Mouse (Mus musculus) limb, embryonic 14.5 days (tissue): ENCODE measurements around the gene Sppl3. TPM values are rescaled to one million over a fixed set of nuclear protein-coding genes. Genes with fewer than 3 reads are reported as not detected.

Source experiments
- ATAC-seq: fragments of 200-750 bp; cut with Nextera tagmentation; 2 replicates; pipeline ENCODE4 v1.8.0; 2017; ENCODE audit warnings: low read depth, moderate number of reproducible peaks, moderate TSS enrichment; ENCODE audit not compliant: low FRiP score
- DNase-seq: peaks from one replicate; pipeline ENCODE4 v3.0.0-alpha.2; 2015; ENCODE audit warnings: low spot score
- H3K27ac ChIP-seq: fragments of 300-500 bp; sonication (generic); replicated peaks from 2 replicates; pipeline ENCODE4 v1.5.1; 2014; ENCODE audit warnings: low read depth, mild to moderate bottlenecking, low read length, moderate library complexity, mixed read lengths
- H3K27me3 ChIP-seq: fragments of 300-500 bp; sonication (generic); 2 replicates; pipeline ENCODE4 v1.6.1; 2014; ENCODE audit warnings: low read length, mixed read lengths; ENCODE audit not compliant: control insufficient read depth, insufficient read depth
- H3K36me3 ChIP-seq: fragments of 300-500 bp; sonication (generic); 2 replicates; pipeline ENCODE4 v1.6.1; 2014; ENCODE audit warnings: mild to moderate bottlenecking, low read length, moderate library complexity, mixed read lengths; ENCODE audit not compliant: control insufficient read depth, insufficient read depth
- H3K4me1 ChIP-seq: fragments of 300-500 bp; sonication (generic); 2 replicates; pipeline ENCODE4 v1.6.1; 2014; ENCODE audit warnings: antibody characterized with exemption, low read length, mixed read lengths; ENCODE audit not compliant: control insufficient read depth, insufficient read depth
- H3K4me2 ChIP-seq: fragments of 300-500 bp; sonication (generic); replicated peaks from 2 replicates; pipeline ENCODE4 v1.6.1; 2014; ENCODE audit warnings: low read depth, mild to moderate bottlenecking, low read length, moderate library complexity; ENCODE audit not compliant: severe bottlenecking
- H3K4me3 ChIP-seq: fragments of 300-500 bp; sonication (generic); replicated peaks from 2 replicates; pipeline ENCODE4 v1.5.1; 2014; ENCODE audit warnings: low read length
- H3K9ac ChIP-seq: fragments of 300-500 bp; sonication (generic); 2 replicates; pipeline ENCODE4 v1.6.1; 2014; ENCODE audit warnings: mild to moderate bottlenecking, low read depth, low read length, moderate library complexity; ENCODE audit not compliant: severe bottlenecking
- H3K9me3 ChIP-seq: fragments of 300-500 bp; sonication (generic); 2 replicates; pipeline ENCODE4 v1.6.1; 2016; ENCODE audit warnings: low read length; ENCODE audit not compliant: control insufficient read depth
- POLR2A ChIP-seq: fragments of 200-500 bp; IDR thresholded peaks from 2 replicates; pipeline ENCODE4 v1.8.0; 2012; ENCODE audit warnings: inconsistent platforms, mild to moderate bottlenecking, moderate library complexity, borderline replicate concordance; ENCODE audit not compliant: insufficient read depth, insufficient read length; ENCODE audit errors: extremely low read depth
- WGBS: fragments of 180-500 bp; shearing (Covaris S2); extraction: QIAGEN DNeasy Blood & Tissue Kit; methylation state at CpG from one replicate; pipeline ENCODE4 v1.1.7; 2014; 5-methylcytosine and 5-hydroxymethylcytosine counted together
- polyA plus RNA-seq, 2 experiments: library from polyadenylated mRNA; depleted of rRNA in 1 of 2; stranded (reverse) in 1 of 2; unstranded in 1 of 2; fragments of >200 nt; fragmentation: Nextera tagmentation in 1 of 2; extraction: Ambion mirVana in 1 of 2; gene quantifications; 2 replicates each; pipeline versions ENCODE4 v1.2.1 to v1.2.3; 2012 to 2014

The Sppl3 gene
- polyA plus RNA-seq, 2 experiments: 42.7 to 100 TPM

DNA sequence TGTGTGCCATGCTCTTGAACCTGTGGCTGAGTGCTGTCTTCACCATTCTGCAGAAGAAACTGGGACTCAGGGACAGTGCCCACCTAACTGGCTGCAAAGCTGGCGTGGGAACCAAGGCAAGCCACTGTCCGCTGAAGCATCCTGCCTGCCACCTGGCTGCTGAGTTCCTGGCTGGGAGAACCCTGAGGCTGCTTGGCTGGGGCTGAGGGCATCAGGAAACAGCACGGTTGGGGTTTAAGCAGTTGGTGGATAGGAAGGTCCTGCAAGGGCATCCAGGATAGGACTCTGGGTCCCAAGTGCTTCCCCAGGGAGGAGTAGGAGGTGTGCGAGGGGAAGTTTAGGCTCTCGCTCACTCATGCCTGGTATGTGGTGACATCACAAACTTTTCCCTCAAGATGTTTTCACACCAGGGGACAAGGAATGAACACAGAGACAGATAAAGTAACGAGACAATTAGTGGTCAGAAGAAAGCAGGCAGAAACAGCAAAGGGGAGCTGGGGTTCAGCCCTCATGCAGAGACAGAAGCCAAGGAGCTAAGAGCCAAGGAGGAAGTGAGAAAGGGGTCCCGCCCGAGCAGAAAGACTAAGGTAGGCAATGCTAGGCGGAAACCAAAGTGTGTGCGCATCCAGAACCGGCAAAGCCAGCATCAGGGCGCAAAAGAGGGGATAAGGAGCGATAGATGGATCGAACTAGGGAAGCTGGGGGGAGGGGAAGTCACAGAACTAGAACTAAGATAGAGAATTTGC lies 43.2 kb upstream of the Sppl3 start:
- 37% methylated on average over 14 of the region's 14 CpGs for WGBS
- Histone ChIP-seq H3K4me1 (no peaks in the 10 kb centered on the region), H3K27me3 (no peaks in the 10 kb centered on the region)

GRCm38 (mm10) chr5:114968651-114969050 lies 42.3 kb upstream of the Sppl3 start:
- H3K36me3 ChIP-seq: no peaks in the 10 kb centered on the region
- H3K9me3 ChIP-seq: no peaks in the 10 kb centered on the region
- WGBS: 25% methylated on average over 7 of the region's 7 CpGs
- no peak overlapping the region for H3K4me3 ChIP-seq
- no peak for ATAC-seq
- no peak for DNase-seq
- H3K27me3 ChIP-seq: no peaks in the 10 kb centered on the region
- no peak overlapping the region for H3K4me2 ChIP-seq
- TF ChIP-seq POLR2A: no peak
- no peak overlapping the region for H3K27ac ChIP-seq
- H3K4me1 ChIP-seq: no peaks in the 10 kb centered on the region
- H3K9ac ChIP-seq: no peak overlapping the region

More for the DNA sequence above, 43.2 kb upstream of the Sppl3 start:
- ATAC-seq: no peak
- Histone ChIP-seq H3K27ac (no peak overlapping the region), H3K9me3 (no peaks in the 10 kb centered on the region), H3K9ac (no peak overlapping the region), H3K4me2 (no peak overlapping the region), H3K36me3 (no peaks in the 10 kb centered on the region), H3K4me3 (no peak overlapping the region)
- no peak for DNase-seq
- no peak for TF ChIP-seq POLR2A

- DNase-seq: no peak
- H3K4me3 ChIP-seq: no peak overlapping the region
- WGBS: 20% methylated on average over 4 of the region's 4 CpGs
- H3K27ac ChIP-seq: no peak overlapping the region
- no peak overlapping the region for H3K9ac ChIP-seq
- TF ChIP-seq POLR2A: no peak
- H3K27me3 ChIP-seq: no peaks in the 10 kb centered on the region
- no peaks in the 10 kb centered on the region for H3K36me3 ChIP-seq
- H3K9me3 ChIP-seq: no peaks in the 10 kb centered on the region
- no peaks in the 10 kb centered on the region for H3K4me1 ChIP-seq
- H3K4me2 ChIP-seq: no peak overlapping the region
- ATAC-seq: no peak
These were observed 41.9 kb upstream of the Sppl3 start for GRCm38 (mm10) chr5:114969064-114969463.

DNA sequence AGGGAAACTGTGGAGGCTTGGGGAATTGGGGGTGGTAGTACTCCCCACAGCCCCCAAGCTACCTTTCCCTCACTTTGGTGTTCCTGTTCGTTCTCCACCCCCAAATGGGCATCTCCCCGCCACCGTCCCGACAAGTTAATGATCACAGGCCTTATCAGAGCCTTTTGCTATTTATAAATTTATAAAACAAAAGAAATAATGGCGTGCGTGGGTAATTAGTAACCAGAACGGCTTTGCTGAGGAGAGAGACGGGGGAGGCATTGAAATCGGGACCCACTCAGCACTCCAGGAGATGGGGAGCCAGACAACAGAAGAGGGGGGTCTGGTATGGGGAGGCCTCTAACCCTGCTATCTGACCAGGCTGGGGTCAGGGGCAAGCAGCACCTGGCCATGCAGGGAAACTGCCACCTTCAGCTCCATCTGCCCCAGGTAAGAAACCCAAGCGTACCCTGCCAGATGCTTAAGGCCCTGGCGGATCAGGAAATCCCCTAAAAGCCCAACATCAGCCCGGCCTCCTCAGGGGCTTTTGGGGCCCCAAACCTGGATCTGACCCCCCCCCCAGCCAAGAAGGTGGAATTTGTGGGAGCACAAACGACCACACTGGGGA lies 41.2 kb upstream of the Sppl3 start:
- 59% methylated on average over 13 of the region's 13 CpGs for WGBS
- TF ChIP-seq POLR2A: no peak
- Histone ChIP-seq H3K36me3 (no peaks in the 10 kb centered on the region), H3K9me3 (no peaks in the 10 kb centered on the region), H3K4me2 (no peak overlapping the region), H3K27me3 (no peaks in the 10 kb centered on the region), H3K9ac (no peak overlapping the region), H3K4me3 (no peak overlapping the region), H3K4me1 (no peaks in the 10 kb centered on the region), H3K27ac (no peak overlapping the region)
- DNase-seq (no peak), ATAC-seq (no peak)

DNA sequence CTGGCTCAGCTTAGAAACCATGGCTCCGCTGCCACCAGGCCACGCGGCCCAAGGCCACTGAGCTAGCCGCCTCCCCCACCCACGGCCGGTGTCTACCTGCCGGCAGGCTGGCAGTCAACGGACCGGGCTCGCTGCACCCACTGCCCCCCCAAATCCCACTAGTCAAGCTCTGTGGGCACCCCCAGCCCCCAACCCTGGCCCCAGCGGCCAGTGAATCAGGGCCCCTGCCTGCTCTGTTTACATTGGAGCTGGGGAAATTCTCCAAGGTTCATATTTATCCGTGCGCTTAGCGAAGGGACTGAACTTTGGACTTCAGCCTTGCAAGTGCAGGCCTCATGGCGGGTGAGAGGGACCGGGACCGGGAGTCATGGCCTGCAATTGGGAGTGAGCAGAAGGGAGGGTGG lies 40.1 kb upstream of the Sppl3 start, which contains the start of gene Hnf1a:
TSS of gene Hnf1a (minus strand) at position 271 of the 404 bp plus-strand sequence.
- no peaks in the 10 kb centered on the region for H3K36me3 ChIP-seq
- no peaks in the 10 kb centered on the region for H3K4me1 ChIP-seq
- TF ChIP-seq POLR2A: no peak
- DNase-seq (no peak), ATAC-seq (no peak)
- no peak within 1 kb of the TSS for H3K4me3 ChIP-seq
- no peak within 1 kb of the TSS for H3K27ac ChIP-seq
- H3K9ac ChIP-seq: no peak within 1 kb of the TSS
- H3K27me3 ChIP-seq: no peaks in the 10 kb centered on the region
- WGBS: 73% methylated on average over 16 of the region's 17 CpGs
- no peaks in the 10 kb centered on the region for H3K9me3 ChIP-seq
- no peak within 1 kb of the TSS for H3K4me2 ChIP-seq
